Mouse (Mus musculus) cerebellum, postnatal 36 days (tissue): ENCODE measurements at regions not wholly inside any gene's neighbourhood (a gene's known extent, or its start where the extent isn't known, plus 50 kb on each side); places are given as distances from the start of the nearest gene placed in this dataset.

Experiments
- DNase-seq, 2 experiments: peaks; one replicate each; pipeline ENCODE4 v3.0.0; 2021 to 2022; ENCODE audit warnings: mixed read lengths in 2 of 2

DNA sequence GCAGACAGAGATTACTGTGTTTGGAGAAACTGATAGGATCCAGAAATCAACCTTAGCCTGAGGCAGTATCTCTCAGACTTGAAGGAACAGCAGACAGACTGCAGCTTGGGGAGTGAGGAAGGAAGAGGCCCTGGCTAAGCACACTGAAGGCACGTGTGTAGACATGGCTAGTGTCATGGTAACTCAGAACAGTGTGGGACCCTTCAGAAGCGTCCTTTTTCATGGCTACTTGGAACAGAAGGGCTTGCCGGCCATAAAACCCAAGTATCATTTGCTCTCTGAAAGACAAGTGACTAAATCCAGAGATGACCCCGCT is 60.7 kb upstream of the Egln3 start:
- no peak for DNase-seq

DNA sequence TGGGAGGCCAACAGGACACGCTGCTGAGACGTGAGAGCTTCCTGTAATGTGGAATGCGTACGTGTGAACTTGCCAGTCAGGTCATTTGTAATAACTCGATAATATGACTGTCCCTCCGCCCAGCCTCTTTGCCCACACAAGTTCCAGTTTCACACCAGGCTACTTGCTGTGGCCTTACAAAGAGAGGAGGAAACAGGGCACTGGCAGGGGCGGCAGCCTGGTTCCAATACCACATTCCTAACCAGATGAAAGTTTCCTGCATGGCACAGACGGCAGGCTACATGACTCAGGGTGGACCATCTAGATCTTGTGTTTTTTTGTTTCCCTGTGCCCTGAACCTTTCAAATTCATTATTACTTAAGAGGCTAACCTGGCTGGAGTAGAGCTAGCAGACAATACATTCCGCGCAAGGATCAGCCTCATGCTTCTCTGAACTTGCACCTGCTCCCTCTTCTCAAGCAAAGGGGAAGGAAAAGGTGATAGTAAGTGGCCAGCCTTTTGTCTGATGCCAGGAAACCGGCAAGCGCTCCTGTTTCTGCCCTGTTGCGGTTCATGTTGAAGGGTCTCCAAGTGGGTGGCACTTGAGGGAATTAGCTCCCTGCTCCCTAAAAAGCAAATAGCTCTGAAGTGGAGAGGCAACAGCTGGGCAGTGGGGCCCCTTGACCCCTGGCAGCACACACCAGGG is 60.2 kb upstream of the Egln3 start:
- DNase-seq: no peak

DNA sequence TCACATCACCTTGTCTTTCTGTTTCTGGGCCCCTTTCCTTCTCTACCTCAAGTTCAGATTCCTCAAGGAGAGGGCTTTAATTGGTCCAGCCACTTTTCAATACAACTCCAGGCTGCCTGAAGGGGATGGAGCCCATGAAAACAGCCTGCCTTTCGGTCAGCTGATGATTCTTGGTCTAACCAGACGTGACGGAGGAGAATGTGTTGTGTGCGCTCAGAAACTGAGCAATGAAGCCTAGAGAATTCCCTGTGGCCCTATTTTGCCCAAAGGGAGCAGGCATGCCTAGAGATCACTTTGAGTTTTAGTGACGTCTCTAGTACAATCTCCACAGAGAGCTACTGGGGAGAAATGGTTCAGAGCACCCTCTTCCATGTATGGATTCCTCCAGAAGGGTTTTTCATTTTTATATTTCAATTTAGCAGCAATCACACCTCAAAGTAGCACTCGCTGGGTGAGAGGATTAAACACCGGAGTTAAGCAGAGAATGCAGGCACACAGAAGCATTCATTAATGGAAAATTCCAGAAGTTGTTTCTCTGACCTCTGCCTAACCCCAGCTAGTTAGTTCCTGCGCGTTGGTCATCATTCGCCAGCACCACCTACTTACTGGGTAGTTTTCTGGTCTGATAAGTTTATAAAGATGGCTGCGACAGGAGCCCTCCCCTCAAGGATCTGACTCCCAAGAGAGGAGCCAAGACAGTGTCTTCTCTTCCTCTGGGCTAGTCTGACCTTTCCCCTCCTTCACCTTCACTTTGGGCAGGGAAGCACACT is 58.8 kb upstream of the Egln3 start:
- no peak for DNase-seq

DNA sequence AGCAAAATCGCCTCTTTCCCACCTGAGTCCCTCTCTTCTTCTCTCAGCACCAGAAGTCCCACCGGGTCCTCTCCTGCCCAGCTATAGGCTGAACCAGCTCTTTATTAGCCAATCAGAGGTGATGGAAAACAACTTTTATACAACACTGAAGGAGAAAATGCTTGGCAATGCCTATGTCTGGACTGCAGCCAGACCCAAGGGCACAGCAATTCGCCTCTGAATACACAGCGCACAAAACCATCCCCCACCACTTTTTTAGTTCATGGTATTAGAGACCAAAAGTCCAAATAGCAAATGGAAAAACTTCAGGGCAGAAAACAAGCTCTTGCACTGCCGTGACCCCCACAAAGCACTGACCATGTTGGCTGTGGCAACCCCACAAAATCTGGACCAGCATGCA is 57.8 kb upstream of the Egln3 start:
- peak; percentile 8 to 16 for DNase-seq

DNA sequence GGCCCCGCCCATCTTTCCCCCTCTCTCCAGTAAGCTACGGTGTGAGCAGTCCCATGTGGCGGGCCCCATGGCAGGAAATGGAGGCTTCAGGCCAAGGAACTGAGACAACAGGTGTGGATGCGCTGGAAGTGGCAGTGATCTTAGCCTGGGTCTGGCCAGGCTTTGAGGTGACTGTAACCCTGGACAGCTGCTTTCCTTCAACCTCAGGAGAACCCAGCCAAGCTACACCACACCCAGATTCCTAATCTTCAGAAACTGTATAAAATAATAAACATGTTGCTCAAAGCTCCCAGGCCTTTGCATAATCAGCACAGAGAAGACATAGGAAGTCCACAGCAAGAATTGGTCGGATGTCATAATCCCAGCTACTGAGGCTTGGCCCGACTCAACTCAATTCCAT is 56.8 kb upstream of the Egln3 start:
- no peak for DNase-seq

DNA sequence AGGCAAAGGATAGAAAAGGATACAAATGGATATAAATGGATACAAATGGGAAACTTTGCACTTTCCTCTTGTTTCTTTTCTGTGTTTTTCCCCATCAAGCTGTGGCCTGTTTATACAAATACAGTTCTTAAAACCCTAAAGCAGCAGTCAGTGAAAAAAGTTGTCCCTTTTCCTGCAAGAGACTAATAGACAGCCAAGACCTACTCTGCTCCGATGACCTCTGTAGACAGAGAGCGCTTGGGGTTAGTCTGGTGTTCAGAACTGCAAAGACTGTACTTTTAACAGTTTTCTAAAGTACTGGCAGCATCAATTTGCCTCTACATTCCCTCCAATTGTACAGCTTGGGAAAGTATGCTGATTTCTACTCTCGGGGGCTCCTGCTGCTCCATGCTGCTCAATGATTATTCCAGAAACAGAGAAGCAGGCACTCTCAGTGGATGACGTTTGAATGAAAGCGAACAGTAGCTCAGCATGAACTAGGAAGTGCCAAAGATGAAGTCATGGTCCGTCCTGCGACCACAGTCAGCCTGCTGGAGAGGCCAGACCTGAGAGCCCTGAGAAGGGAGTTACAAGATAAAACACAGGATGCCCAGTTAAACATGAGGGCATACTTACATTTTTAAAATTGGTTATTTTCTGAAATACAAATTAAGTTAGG is 54.2 kb upstream of the Egln3 start:
- peak; percentile 25 to 32 for DNase-seq

DNA sequence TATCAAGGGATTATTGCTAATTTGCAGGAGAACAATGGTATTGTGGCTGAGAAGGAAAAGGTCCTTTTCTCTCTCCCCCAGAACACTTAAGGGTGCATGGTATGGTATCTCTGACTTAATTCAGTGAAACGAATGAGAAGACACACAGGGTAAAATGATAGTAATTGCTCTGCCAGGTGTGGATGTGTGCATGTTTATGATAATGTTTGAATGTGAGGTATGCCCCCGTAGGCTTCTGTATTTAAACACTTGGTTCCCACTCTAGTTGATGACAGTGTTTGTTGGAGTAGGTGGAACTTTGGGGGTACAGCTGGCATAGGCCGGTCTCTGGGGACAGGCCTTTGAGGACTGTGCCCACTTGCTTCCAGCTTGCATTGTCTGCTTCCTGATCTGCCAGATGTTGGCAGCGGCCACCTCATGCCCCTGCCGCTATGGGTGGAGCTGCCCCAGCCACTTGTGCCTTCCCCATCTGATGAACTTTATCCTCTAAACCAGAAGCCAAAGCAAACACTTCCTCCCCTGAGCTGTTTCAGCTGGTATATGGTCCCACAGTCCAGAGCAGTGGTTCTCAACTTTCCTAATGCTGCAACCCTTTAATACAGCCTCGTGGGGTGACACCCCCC is 53.0 kb upstream of the Egln3 start:
- no peak for DNase-seq
